Mouse (Mus musculus): ENCODE measurements around the gene Kdm4b.

Gene Kdm4b

DNA sequence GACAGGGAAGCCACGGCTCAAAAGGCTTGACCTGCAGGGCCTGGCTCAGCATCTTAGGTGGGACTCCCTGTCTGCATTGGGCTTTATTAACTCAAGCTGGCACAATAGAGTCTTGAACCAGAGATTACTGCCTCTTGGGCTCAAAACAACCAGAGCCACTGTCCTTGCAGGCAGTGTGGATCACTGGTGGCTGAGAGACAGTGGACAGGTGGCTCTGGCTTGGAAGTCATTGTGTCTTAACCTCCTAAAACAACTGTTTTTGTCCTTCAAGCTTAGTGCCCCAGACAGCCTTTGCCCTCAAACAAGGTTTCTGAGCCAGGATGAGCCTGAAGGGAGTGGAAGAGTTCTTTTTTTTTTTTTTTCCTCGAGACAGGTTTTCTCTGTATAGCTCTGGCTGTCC is 19.5 kb downstream of the Kdm4b start:
- DNase-seq (ENCODE audit: low read depth, low spot score): no peak

DNA sequence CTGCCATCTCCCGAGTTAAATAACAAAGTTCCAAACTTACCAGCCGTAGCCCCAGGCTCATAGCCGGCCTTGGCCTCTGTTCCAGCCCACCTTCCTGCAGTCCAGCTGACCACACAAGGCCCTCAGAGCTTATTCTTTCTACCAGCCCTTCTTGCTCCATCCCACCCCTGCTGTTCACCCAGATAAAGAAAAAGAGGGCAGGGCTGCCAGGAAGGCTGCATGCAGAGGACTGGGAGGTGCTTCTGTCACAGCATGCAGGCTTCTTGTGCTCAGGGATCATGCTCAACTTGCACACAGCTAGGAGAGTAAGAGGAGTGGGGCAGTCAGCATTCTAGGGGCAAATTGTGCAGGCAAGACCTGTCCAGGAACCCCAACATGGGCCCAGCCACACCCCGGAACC is 22.3 kb downstream of the Kdm4b start:
- DNase-seq (ENCODE audit: low read depth, low spot score): no peak

GRCm38 (mm10) chr17:56348586-56348985 is 22.7 kb downstream of the Kdm4b start:
- no peak for DNase-seq (ENCODE audit: low read depth, low spot score)

GRCm38 (mm10) chr17:56350694-56351093 is 24.8 kb downstream of the Kdm4b start:
- peak; percentile 77 for DNase-seq (ENCODE audit: low read depth, low spot score)

GRCm38 (mm10) chr17:56356921-56357885 is 31.3 kb downstream of the Kdm4b start:
- peak; percentile 79 for DNase-seq (ENCODE audit: low read depth, low spot score)

DNA sequence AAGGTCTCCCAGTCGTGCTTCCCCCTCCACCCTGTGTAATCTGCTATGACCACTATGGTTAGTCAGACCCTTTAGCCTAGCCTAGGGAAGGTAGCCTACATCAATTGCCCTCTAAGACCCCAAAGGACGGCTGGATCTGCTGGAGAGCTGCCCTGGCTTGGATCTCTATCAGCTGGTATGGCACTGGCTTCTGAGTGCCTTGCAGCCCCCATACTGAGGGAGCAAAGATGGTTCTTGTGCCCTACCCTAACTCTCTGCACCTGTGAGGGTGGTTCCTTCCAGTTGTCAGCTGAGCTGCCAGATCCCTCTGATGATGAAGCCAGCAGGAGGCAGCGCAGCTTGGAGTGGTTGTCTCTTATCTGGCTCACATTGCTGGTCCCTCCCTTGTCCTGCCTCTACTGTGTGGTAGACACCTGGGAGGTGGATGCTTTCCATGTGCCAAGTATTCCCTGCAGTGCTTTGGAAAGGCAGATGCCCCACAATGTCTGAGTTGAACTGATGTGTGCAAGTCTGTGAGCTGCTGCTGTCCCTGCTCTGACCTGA is 33.4 kb downstream of the Kdm4b start:
- no peak for DNase-seq (ENCODE audit: low read depth, low spot score)

DNA sequence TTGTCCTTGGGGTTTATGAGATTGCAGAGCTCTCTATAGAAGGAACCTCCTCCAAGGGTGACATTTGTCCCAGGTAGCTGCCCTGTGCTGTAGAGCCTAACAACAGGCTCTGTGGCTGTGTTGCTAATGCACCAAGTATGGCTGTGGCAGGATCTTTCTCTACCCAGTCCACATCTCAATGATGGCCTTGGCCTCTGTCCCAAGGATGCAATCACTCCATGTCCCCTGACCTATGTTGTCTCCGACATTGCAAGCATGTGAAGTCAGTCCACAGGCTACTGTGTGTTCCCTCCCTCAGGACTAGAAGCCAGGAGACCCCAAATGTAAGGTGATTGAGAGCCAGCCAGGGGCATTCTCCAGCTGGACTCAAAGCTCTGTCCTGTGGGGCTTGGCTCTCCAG is 34.0 kb downstream of the Kdm4b start:
- no peak for DNase-seq (ENCODE audit: low read depth, low spot score)

- DNase-seq (ENCODE audit: low read depth, low spot score): no peak
Observed at GRCm38 (mm10) chr17:56360451-56360850, 34.6 kb downstream of the Kdm4b start.

DNA sequence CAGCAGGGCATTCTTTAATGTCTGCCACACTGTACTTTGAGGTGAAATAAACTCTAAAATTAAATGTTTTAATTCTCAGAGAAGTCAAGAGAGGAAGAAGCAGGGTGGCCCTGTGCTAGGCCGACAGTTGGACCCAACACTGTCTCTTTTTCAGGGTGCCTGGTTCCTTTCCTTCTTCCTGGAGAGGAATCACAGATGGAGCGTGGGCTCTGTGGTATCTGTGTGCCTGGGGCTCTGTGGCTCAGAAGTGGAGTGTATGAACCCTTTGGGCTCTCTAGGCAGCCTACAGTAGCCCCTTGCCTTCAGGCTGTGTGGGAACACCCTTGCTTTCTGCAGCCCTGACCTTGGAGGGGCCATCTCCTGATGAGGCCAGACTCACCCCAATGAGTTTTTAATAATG is 35.7 kb downstream of the Kdm4b start:
- DNase-seq (ENCODE audit: low read depth, low spot score): no peak

DNA sequence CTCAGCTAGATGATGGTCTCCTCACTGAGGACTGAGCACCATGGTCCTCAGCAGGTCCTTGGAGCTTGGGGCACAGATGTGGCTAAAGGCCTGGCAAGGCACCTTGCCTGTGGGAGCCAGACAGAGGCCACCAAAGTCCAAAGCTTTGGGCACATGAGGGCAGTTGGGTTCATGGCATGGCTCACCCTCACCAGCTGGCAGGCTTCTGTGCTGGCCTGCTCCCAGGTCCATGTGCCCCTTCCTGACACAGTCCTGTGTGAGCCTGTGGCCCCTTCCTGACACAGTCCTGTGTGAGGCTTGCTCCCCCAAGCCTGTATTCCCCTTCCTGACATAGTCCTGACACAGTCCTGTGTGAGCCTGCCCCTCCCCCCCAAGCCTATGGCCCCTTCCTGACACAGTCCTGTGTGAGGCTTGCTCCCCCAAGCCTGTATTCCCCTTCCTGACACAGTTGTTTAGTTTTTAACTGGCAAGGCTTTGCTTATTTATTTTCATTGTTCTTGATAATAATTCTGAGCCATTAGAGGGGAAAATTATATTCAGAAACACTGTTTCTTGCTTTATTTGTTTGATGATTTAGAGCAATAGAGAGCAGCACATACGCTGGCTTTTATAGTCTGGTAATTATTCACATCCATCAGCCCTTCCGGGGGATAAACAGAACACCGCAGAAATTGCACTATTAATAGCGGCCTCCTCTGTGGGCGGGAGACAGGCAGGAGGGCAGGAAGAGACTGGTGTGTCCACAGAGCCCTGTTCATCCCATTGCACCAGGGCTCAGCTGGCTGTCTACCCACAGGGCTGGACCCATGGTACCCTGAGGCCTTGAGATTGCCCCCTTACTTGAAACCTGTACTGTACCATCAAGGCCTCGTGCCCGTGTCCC is 40.2 kb downstream of the Kdm4b start:
- DNase-seq (ENCODE audit: low read depth, low spot score): no peak

DNA sequence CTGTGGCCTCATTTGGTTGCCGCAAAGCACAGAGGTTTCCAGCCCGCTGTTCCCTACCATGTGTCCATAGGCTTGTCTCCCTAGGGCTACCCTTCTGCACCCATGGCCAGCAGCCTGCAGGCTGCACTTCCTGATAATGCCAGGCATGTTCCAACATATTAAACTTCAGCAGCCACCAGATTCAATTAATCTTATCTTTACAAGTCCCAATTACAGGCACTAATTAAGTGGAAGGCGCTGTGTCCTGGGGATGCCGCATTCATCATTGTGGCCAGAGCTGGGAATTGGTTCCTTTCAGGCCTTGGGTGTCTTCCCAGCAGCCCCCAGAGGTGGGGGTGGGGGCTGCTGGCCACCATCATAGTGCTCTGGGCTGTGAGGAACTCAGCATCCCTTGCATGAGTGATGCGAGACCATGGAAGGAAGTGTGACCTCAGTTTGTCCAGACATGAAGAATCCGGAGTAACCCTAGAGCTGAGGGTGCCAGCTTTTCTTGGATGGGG is 42.5 kb downstream of the Kdm4b start:
- DNase-seq (ENCODE audit: low read depth, low spot score): no peak

DNA sequence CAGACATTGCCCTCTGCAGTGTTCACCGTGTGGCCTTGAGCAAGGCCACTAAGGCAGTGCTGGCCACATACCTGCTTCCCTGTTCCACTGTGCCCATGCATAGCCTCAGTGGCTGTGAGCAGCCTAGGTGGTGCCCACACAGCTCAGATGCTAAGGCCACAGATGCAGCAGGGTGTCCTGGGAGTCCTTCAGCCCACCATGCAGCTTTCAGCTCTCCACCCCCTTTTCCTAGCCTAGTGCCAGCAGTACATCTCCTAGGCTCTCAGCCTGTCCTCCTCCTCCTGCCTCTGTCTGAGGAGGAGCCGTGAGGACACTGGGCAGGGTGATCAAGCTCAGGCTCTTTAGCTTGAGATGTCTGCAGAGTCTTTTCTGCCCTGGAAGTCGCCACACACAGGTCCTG is 44.2 kb downstream of the Kdm4b start:
- DNase-seq (ENCODE audit: low read depth, low spot score): no peak

DNA sequence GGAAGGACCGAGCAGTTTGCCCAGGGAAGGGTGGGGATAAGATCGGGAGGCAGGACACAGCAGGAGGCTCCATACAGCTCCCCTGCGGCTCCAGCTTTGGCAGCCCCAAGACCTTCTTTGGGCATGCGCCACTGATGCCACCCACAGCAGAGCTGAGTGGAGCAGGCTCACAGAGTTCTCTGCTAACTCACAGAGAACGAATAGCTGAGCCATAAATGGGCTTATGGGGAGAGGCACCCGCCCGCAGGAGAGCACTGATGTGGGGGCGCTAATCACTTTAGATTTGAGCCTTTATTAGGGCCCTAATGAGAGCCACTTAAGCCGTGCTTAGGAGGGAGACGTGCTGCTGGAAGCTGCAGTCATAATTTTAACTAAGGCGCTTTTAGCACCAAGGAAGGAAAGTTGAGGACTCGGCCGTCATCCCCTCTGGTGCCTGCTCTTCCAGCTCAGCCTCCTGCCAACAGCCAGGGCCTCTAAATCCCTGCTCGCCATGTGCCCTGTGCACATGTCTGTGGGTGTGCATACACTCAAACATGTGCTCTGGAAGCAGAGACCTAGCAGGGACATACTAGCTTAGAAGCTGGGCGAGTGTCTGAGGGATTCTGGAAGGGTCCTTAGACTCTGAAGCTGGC is 45.3 kb downstream of the Kdm4b start:
- DNase-seq (ENCODE audit: low read depth, low spot score): peak; percentile 46

DNA sequence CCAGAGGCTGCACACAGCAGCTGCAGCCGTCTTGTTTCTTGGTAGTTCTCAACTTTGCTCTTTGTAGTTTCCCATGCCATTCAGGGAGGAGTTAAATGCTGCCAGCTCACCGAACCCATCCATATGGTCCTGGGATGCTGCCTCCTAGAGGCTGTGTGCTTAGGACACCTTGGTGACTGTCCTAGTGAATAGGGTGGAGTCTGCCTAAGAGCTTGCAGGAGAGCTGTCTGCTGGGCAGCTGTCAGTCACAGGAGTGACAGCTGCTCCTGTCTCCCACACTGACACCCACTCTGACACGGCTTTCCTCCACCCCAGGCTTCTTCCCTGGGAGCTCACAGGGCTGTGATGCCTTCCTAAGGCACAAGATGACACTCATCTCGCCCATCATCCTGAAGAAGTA is 46.2 kb downstream of the Kdm4b start:
- DNase-seq (ENCODE audit: low read depth, low spot score): no peak

DNA sequence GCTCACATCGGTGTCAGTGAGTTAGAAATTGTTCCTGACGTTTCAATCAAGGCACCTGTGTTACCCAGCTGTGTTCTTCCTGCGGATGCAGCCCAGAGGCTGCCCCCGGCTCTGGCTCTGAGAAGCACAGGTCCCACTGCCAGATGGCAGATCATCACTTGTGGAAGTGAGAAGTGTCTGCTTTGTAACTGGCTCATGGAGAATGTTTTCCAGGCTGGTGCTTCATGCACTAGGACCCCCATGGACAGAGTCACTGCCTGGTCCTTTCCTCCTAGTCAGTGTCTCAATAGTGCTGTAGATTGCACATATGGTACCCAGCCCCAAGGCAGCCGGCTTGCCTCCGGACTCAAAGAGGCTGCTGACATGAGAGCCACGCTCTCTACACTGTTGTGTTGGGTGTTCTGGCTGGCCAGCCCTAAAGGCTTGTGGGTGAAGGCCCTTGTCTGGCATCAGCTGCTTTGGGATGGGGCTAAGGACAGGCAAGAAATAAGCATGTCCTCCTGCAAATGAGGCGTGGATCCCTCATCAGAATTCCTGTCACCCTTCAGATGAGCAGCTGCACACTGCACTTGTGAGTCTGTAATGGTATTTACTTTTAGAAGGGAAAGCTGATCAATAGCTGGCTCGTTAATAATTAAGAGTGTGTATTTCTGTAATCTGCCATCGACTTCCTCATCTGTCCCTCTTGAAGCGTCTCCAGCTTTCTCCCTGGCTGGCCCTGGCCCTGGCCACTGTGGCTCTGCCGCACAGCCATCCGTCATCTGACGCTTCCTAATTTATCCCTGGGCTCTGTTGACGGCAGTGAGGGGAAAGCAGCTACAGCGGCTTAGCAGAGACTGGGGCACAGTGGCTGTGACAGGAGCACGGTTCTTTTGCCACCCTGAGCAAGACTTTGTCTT is 47.5 kb downstream of the Kdm4b start:
- no peak for DNase-seq (ENCODE audit: low read depth, low spot score)

- no peak for DNase-seq (ENCODE audit: low read depth, low spot score)
Observed at GRCm38 (mm10) chr17:56374851-56375250, 49.0 kb downstream of the Kdm4b start.

DNA sequence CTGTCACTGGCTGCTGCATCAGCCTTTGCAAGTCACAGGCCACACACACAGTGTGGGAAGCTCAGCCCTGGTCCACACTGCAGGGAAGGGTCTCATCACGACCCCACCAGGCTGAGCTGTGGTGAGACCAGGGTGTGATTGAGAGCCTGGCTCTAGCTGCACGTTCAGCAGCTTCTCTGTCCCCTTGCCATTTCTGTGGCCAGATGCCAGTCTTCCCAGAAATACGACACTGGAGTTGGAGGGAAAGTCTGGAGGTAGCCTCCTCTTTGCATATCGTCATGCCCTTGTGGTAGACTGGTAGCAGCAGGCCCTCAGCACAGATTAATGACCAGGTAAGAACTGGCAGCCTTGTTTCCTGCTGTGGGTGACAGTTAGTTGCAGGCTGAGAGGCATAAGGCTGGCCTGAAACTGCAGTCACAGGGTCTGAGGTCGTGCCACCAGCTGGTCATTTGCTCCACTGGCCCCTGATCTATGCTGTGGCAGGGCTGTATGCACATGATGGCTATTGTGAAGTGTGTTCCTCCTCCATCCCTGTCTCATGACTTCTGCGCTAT is 53.5 kb downstream of the Kdm4b start:
- DNase-seq (ENCODE audit: low read depth, low spot score): no peak

GRCm38 (mm10) chr17:56380286-56380685 is 54.4 kb downstream of the Kdm4b start:
- DNase-seq (ENCODE audit: low read depth, low spot score): peak; percentile 37

- no peak for DNase-seq (ENCODE audit: low read depth, low spot score)
Observed at GRCm38 (mm10) chr17:56381183-56381582, 55.3 kb downstream of the Kdm4b start.

DNA sequence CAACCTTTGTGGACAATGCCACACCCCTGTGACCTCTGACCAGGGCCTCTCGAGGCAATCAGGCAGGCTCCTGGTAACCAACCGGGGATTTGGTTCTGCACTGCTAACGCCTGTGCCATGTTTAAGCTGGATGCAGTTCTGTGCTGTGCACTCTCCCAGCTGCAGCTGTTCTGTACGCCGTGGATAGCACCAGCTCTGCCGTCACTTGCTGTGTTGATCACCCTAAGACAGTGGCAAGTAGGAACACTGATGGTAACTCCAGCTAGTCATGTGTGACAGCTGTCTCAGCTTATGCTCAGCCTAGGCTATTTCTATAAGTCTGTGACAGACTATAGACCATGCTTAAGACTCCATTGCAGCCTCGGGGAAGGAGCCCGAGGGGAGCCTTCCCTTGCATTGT is 57.1 kb downstream of the Kdm4b start:
- no peak for DNase-seq (ENCODE audit: low read depth, low spot score)
